Mouse (Mus musculus) lung, embryonic 16.5 days (tissue): ENCODE results near the gene Adgrb3. TPM values are rescaled to one million over a fixed set of nuclear protein-coding genes. Genes with fewer than 3 reads are reported as not detected.

Source experiments
- ATAC-seq: fragments of 200-750 bp; cut with Nextera tagmentation; 2 replicates; pipeline ENCODE4 v1.8.0; 2017; ENCODE audit warnings: low read depth, mild to moderate bottlenecking, moderate library complexity
- H3K27ac ChIP-seq: fragments of 300-500 bp; sonication (generic); 2 replicates; pipeline ENCODE4 v1.5.1; 2014; ENCODE audit warnings: mild to moderate bottlenecking, control low read depth, low read length
- H3K27me3 ChIP-seq: fragments of 300-500 bp; sonication (generic); 2 replicates; pipeline ENCODE4 v1.6.1; 2014; ENCODE audit warnings: low read depth, low read length, mixed read lengths; ENCODE audit not compliant: control insufficient read depth, insufficient read depth
- H3K36me3 ChIP-seq: fragments of 300-500 bp; sonication (generic); 2 replicates; pipeline ENCODE4 v1.6.1; 2014; ENCODE audit warnings: low read length; ENCODE audit not compliant: control insufficient read depth, insufficient read depth
- H3K4me1 ChIP-seq: fragments of 300-500 bp; sonication (generic); replicated peaks from 2 replicates; pipeline ENCODE4 v1.6.1; 2014; ENCODE audit warnings: low read length, mixed read lengths; ENCODE audit not compliant: control insufficient read depth, insufficient read depth
- H3K4me2 ChIP-seq: fragments of 300-500 bp; sonication (generic); 2 replicates; pipeline ENCODE4 v1.6.1; 2014; ENCODE audit warnings: low read depth, low read length, control low read depth
- H3K4me3 ChIP-seq: fragments of 300-500 bp; sonication (generic); 2 replicates; pipeline ENCODE4 v1.5.1; 2014; ENCODE audit warnings: mild to moderate bottlenecking, low read length, control low read depth
- H3K9ac ChIP-seq: fragments of 300-500 bp; sonication (generic); 2 replicates; pipeline ENCODE4 v1.6.1; 2014; ENCODE audit warnings: low read length, control low read depth
- H3K9me3 ChIP-seq: fragments of 300-500 bp; sonication (generic); 2 replicates; pipeline ENCODE4 v1.6.1; 2016; ENCODE audit warnings: low read length; ENCODE audit not compliant: control insufficient read depth
- WGBS: fragments of 180-500 bp; shearing (Covaris S2); extraction: QIAGEN DNeasy Blood & Tissue Kit; methylation state at CpG from one replicate; pipeline ENCODE4 v1.1.7; 2014; 5-methylcytosine and 5-hydroxymethylcytosine counted together
- polyA plus RNA-seq: library from polyadenylated mRNA; unstranded; fragments of >200 nt; fragmentation: Nextera tagmentation; extraction: Ambion mirVana; gene quantifications from 2 replicates; pipeline ENCODE4 v1.2.1, GENCODE M21; 2015

Gene Adgrb3
- polyA plus RNA-seq, 1 experiment from 2014 or later = 0.51 TPM

- Histone ChIP-seq H3K4me3 (no peak overlapping the region), H3K9ac (no peak overlapping the region), H3K27me3 (no peaks in the 10 kb centered on the region), H3K36me3 (no peaks in the 10 kb centered on the region), H3K4me1 (no peaks in the 10 kb centered on the region), H3K4me2 (no peak overlapping the region), H3K9me3 (no peaks in the 10 kb centered on the region), H3K27ac (no peak overlapping the region)
- 56% methylated on average over 2 of the region's 2 CpGs for WGBS
- no peak for ATAC-seq
Observed at GRCm38 (mm10) chr1:25768958-25769357, 60.5 kb downstream of the Adgrb3 start.

- ATAC-seq = no peak
- H3K9ac ChIP-seq = no peak overlapping the region
- H3K4me3 ChIP-seq = no peak overlapping the region
- no peaks in the 10 kb centered on the region for H3K4me1 ChIP-seq
- no peak overlapping the region for H3K4me2 ChIP-seq
- H3K27me3 ChIP-seq = no peaks in the 10 kb centered on the region
- H3K9me3 ChIP-seq = no peaks in the 10 kb centered on the region
- no peaks in the 10 kb centered on the region for H3K36me3 ChIP-seq
- no peak overlapping the region for H3K27ac ChIP-seq
Observed at GRCm38 (mm10) chr1:25755265-25755664, 74.2 kb downstream of the Adgrb3 start.

- Histone ChIP-seq H3K27me3 (no peaks in the 10 kb centered on the region), H3K36me3 (no peaks in the 10 kb centered on the region), H3K4me2 (no peak overlapping the region), H3K4me3 (no peak overlapping the region), H3K9me3 (no peaks in the 10 kb centered on the region), H3K9ac (no peak overlapping the region), H3K4me1 (no peaks in the 10 kb centered on the region), H3K27ac (no peak overlapping the region)
- ATAC-seq = no peak
- WGBS = 72% methylated on average over 4 of the region's 4 CpGs
Observed at GRCm38 (mm10) chr1:25754528-25754927, 75.0 kb downstream of the Adgrb3 start.

- 89% methylated on average over 4 of the region's 4 CpGs for WGBS
- no peak for ATAC-seq
- no peaks in the 10 kb centered on the region for H3K9me3 ChIP-seq
- H3K4me1 ChIP-seq = no peaks in the 10 kb centered on the region
- no peak overlapping the region for H3K27ac ChIP-seq
- H3K36me3 ChIP-seq = no peaks in the 10 kb centered on the region
- no peak overlapping the region for H3K9ac ChIP-seq
- no peaks in the 10 kb centered on the region for H3K27me3 ChIP-seq
- no peak overlapping the region for H3K4me3 ChIP-seq
- no peak overlapping the region for H3K4me2 ChIP-seq
Observed at GRCm38 (mm10) chr1:25745575-25745974, 83.9 kb downstream of the Adgrb3 start.

GRCm38 (mm10) chr1:25744736-25745135, 84.8 kb downstream of the Adgrb3 start:
- Histone ChIP-seq H3K27me3 (no peaks in the 10 kb centered on the region), H3K4me3 (no peak overlapping the region), H3K27ac (no peak overlapping the region), H3K4me2 (no peak overlapping the region), H3K36me3 (no peaks in the 10 kb centered on the region), H3K9ac (no peak overlapping the region), H3K4me1 (no peaks in the 10 kb centered on the region), H3K9me3 (no peaks in the 10 kb centered on the region)
- WGBS = 79% methylated on average over 6 of the region's 6 CpGs
- ATAC-seq = no peak

- 75% methylated on average over 5 of the region's 5 CpGs for WGBS
- Histone ChIP-seq H3K36me3 (no peaks in the 10 kb centered on the region), H3K9ac (no peak overlapping the region), H3K27ac (no peak overlapping the region), H3K4me1 (no peaks in the 10 kb centered on the region), H3K4me2 (no peak overlapping the region), H3K4me3 (no peak overlapping the region), H3K27me3 (no peaks in the 10 kb centered on the region), H3K9me3 (no peaks in the 10 kb centered on the region)
- ATAC-seq = no peak
Observed at GRCm38 (mm10) chr1:25729844-25730243, 99.7 kb downstream of the Adgrb3 start.

- Histone ChIP-seq H3K27ac (no peak overlapping the region), H3K4me3 (no peak overlapping the region), H3K4me1 (no peaks in the 10 kb centered on the region), H3K4me2 (no peak overlapping the region), H3K9ac (no peak overlapping the region), H3K9me3 (no peaks in the 10 kb centered on the region), H3K36me3 (no peaks in the 10 kb centered on the region), H3K27me3 (no peaks in the 10 kb centered on the region)
- ATAC-seq = no peak
- WGBS = 26% methylated on average over 1 of the region's 1 CpGs
Observed at GRCm38 (mm10) chr1:25711474-25711873, 118.0 kb downstream of the Adgrb3 start.

GRCm38 (mm10) chr1:25706299-25706698, 123.2 kb downstream of the Adgrb3 start:
- Histone ChIP-seq H3K36me3 (no peaks in the 10 kb centered on the region), H3K27ac (no peak overlapping the region), H3K9me3 (no peaks in the 10 kb centered on the region), H3K4me1 (no peaks in the 10 kb centered on the region), H3K27me3 (no peaks in the 10 kb centered on the region), H3K9ac (no peak overlapping the region), H3K4me2 (no peak overlapping the region), H3K4me3 (no peak overlapping the region)
- no peak for ATAC-seq
- WGBS = 69% methylated on average over 2 of the region's 2 CpGs

GRCm38 (mm10) chr1:25698702-25699250, 130.7 kb downstream of the Adgrb3 start:
- ATAC-seq = no peak

GRCm38 (mm10) chr1:25697179-25697578, 132.3 kb downstream of the Adgrb3 start:
- no peak overlapping the region for H3K4me2 ChIP-seq
- H3K9me3 ChIP-seq = no peaks in the 10 kb centered on the region
- WGBS = 60% methylated on average over 4 of the region's 4 CpGs
- H3K4me1 ChIP-seq = no peaks in the 10 kb centered on the region
- H3K36me3 ChIP-seq = no peaks in the 10 kb centered on the region
- H3K27me3 ChIP-seq = no peaks in the 10 kb centered on the region
- H3K27ac ChIP-seq = no peak overlapping the region
- no peak overlapping the region for H3K9ac ChIP-seq
- ATAC-seq = no peak
- H3K4me3 ChIP-seq = no peak overlapping the region

More at GRCm38 (mm10) chr1:25698702-25699250, 130.7 kb downstream of the Adgrb3 start:
- 81% methylated on average over 6 of the region's 6 CpGs for WGBS
- Histone ChIP-seq H3K4me3 (no peak overlapping the region), H3K27me3 (no peaks in the 10 kb centered on the region), H3K4me2 (no peak overlapping the region), H3K9me3 (no peaks in the 10 kb centered on the region), H3K9ac (no peak overlapping the region), H3K4me1 (no peaks in the 10 kb centered on the region), H3K36me3 (no peaks in the 10 kb centered on the region), H3K27ac (no peak overlapping the region)
